Mouse (Mus musculus): ENCODE results near the gene Wdr37. TPM values are rescaled to one million over a fixed set of nuclear protein-coding genes. Genes with fewer than 3 reads are reported as not detected.

The Wdr37 gene
- polyA plus RNA-seq, 1 experiment from 2014 or later: 15.0 TPM

DNA sequence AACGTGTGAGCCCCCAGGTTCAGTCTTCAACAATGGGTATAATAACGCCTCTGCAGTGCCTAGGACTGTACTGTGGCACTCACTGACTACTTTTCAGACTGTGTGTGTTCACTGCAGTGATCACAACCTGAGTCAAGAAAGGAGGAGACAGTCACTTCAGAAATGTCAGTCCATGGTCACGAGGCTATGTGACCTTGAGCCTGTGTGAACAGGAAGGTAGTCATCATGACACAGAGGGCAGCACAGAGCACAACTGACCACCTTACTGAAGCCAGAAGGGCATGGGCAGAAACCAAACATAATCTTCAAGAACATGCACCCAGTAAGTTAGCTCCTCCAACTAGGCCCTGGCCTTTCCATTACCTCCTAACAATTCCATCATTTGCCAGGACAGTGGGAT lies 9.9 kb upstream of the Wdr37 start:
- ATAC-seq: no peak
- Histone ChIP-seq H3K4me2 (replicated peaks; ENCODE audit: low read depth, low read length) (no peak overlapping the region), H3K4me1 (ENCODE audit: insufficient read depth, low read depth, low read length) (0 out of 2 replicates have a peak, but pooled peaks cover 4% of the 10 kb centered on the region), H3K4me3 (ENCODE audit: low read depth, low read length) (no peak overlapping the region), H3K9me3 (ENCODE audit: low read length) (no peaks in the 10 kb centered on the region), H3K9ac (replicated peaks; ENCODE audit: low read depth) (no peak overlapping the region), H3K36me3 (ENCODE audit: insufficient read depth, low read length) (no peaks in the 10 kb centered on the region), H3K27ac (ENCODE audit: low read length) (no peak overlapping the region), H3K27me3 (replicated peaks; ENCODE audit: insufficient read depth, low read length) (no peaks in the 10 kb centered on the region)
- no peak for DNase-seq (ENCODE audit: low spot score)
- TF ChIP-seq CTCF (IDR thresholded peaks at IDR 0.05) (no peak), EP300 (IDR thresholded peaks at IDR 0.05) (no peak)
- 66% methylated on average over 3 of the region's 3 CpGs for WGBS

- ATAC-seq (no peak), DNase-seq (ENCODE audit: low spot score) (peak; percentile 12)
- no peaks in the 10 kb centered on the region for H3K36me3 ChIP-seq (ENCODE audit: insufficient read depth, low read length)
- no peaks in the 10 kb centered on the region for H3K9me3 ChIP-seq (ENCODE audit: low read length)
- WGBS: 70% methylated on average over 1 of the region's 1 CpGs
- no peaks in the 10 kb centered on the region for H3K27me3 ChIP-seq (replicated peaks; ENCODE audit: insufficient read depth, low read length)
- H3K4me2 ChIP-seq (replicated peaks; ENCODE audit: low read depth, low read length): no peak overlapping the region
- no peak for TF ChIP-seq CTCF (IDR thresholded peaks at IDR 0.05)
- no peak for TF ChIP-seq EP300 (IDR thresholded peaks at IDR 0.05)
- peaks cover 3% of the 10 kb centered on the region; the same call in 1 of the 2 replicates for H3K4me1 ChIP-seq (ENCODE audit: insufficient read depth, low read depth, low read length)
- H3K4me3 ChIP-seq (ENCODE audit: low read depth, low read length): no peak overlapping the region
- H3K9ac ChIP-seq (replicated peaks; ENCODE audit: low read depth): no peak overlapping the region
- H3K27ac ChIP-seq (ENCODE audit: low read length): no peak overlapping the region
These were observed 2.1 kb upstream of the Wdr37 start for GRCm38 (mm10) chr13:8873776-8874175.

DNA sequence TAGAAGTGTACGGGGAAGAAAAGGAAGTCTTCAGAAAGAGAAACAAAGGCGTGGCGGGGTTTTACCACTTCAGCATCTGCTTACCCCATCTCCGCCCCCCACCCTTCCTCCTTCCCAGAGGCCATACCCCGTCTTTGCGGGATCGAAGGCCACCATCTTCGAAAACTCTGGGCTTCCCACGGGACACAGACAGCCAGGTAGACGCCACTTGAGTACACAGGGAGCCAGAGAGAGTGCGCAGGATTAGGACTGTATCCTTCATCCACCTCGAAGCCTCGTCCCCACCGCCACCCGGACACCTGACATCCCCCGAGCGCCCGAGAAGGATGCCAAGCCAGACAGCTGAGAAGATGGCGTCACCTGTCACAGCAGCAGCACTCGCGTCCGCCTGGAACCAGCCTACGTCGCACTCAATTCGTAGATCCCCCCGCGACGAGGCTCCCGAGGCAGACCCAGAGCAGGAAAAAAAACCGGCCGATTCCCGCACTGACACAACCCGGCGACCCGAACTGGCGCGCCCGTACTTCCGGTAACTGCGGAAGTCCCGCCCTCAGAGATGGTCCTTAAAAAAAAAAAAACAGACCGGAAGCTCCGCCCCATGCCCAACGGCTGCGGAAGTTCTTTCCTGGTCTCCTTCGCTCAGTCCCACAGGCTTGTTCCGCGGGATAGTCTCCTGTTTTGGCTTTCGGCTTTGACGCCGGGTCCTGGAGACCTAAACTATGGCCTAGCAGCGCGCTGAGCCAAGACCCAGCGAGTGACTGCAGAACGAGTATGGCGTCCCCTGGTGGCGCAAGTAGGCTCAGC lies 997 bp downstream of the Wdr37 start:
- TF ChIP-seq EP300 (IDR thresholded peaks at IDR 0.05) (peak; percentile 79), CTCF (IDR thresholded peaks at IDR 0.05) (peak; percentile 99)
- H3K9ac ChIP-seq (replicated peaks; ENCODE audit: low read depth): peak overlapping the region; percentile 84
- DNase-seq (ENCODE audit: low spot score) (peak; percentile 95), ATAC-seq (peak; percentile 93)
- H3K4me2 ChIP-seq (replicated peaks; ENCODE audit: low read depth, low read length): peak overlapping the region; percentile 84
- H3K9me3 ChIP-seq (ENCODE audit: low read length): no peaks in the 10 kb centered on the region
- WGBS: under 1% methylated on average over 57 of the region's 57 CpGs
- H3K4me3 ChIP-seq (ENCODE audit: low read depth, low read length): peak overlapping the region; percentile 89
- peaks cover 3% of the 10 kb centered on the region; the same call in 1 of the 2 replicates for H3K4me1 ChIP-seq (ENCODE audit: insufficient read depth, low read depth, low read length)
- no peaks in the 10 kb centered on the region for H3K27me3 ChIP-seq (replicated peaks; ENCODE audit: insufficient read depth, low read length)
- H3K27ac ChIP-seq (ENCODE audit: low read length): peak overlapping the region; percentile 96
- no peaks in the 10 kb centered on the region for H3K36me3 ChIP-seq (ENCODE audit: insufficient read depth, low read length)

DNA sequence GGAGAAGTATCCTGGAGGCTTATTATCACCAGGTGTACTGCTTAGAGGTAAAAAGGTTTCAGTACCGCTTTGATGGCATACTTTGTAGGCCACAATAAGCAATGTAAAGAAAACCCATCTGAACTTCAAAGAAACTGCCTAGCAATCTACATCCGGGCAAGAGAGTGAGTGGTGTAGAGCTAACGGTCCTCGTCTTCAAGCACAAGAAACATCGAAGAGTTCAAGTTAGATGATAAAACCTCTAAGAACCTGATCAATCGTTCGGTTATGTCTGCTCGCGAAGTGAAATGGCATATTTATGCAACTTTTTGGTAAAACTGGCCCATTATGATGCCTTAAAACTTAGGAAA lies 1.6 kb downstream of the Wdr37 start:
- Histone ChIP-seq H3K27me3 (replicated peaks; ENCODE audit: insufficient read depth, low read length) (no peaks in the 10 kb centered on the region), H3K9me3 (ENCODE audit: low read length) (no peaks in the 10 kb centered on the region), H3K9ac (replicated peaks; ENCODE audit: low read depth) (peak overlapping the region; percentile 84), H3K4me2 (replicated peaks; ENCODE audit: low read depth, low read length) (peak overlapping the region; percentile 84), H3K4me1 (ENCODE audit: insufficient read depth, low read depth, low read length) (peaks cover 3% of the 10 kb centered on the region; the same call in 1 of the 2 replicates), H3K36me3 (ENCODE audit: insufficient read depth, low read length) (no peaks in the 10 kb centered on the region), H3K27ac (ENCODE audit: low read length) (peak overlapping the region; percentile 96), H3K4me3 (ENCODE audit: low read depth, low read length) (peak overlapping the region; percentile 89)
- peak; percentile 29 for DNase-seq (ENCODE audit: low spot score)
- no peak for ATAC-seq
- 3% methylated on average over 9 of the region's 9 CpGs for WGBS
- no peak for TF ChIP-seq CTCF (IDR thresholded peaks at IDR 0.05)
- TF ChIP-seq EP300 (IDR thresholded peaks at IDR 0.05): no peak

- Histone ChIP-seq H3K4me2 (replicated peaks; ENCODE audit: low read depth, low read length) (peak overlapping the region; percentile 84), H3K9me3 (ENCODE audit: low read length) (no peaks in the 10 kb centered on the region), H3K9ac (replicated peaks; ENCODE audit: low read depth) (peak overlapping the region; percentile 84), H3K27me3 (replicated peaks; ENCODE audit: insufficient read depth, low read length) (no peaks in the 10 kb centered on the region), H3K4me1 (ENCODE audit: insufficient read depth, low read depth, low read length) (peaks cover 3% of the 10 kb centered on the region; the same call in 1 of the 2 replicates), H3K27ac (ENCODE audit: low read length) (peak overlapping the region; percentile 96; the same call in 1 of the 2 replicates), H3K4me3 (ENCODE audit: low read depth, low read length) (peak overlapping the region; percentile 89), H3K36me3 (ENCODE audit: insufficient read depth, low read length) (no peaks in the 10 kb centered on the region)
- TF ChIP-seq CTCF (IDR thresholded peaks at IDR 0.05) (no peak), EP300 (IDR thresholded peaks at IDR 0.05) (no peak)
- DNase-seq (ENCODE audit: low spot score) (no peak), ATAC-seq (no peak)
- 43% methylated on average over 5 of the region's 5 CpGs for WGBS
These were observed 2.0 kb downstream of the Wdr37 start for GRCm38 (mm10) chr13:8869578-8870157.

- TF ChIP-seq CTCF (IDR thresholded peaks at IDR 0.05): no peak
- peak; percentile 83 for TF ChIP-seq EP300 (IDR thresholded peaks at IDR 0.05)
- Histone ChIP-seq H3K4me3 (ENCODE audit: low read depth, low read length) (no peak overlapping the region), H3K4me2 (replicated peaks; ENCODE audit: low read depth, low read length) (no peak overlapping the region), H3K36me3 (ENCODE audit: insufficient read depth, low read length) (no peaks in the 10 kb centered on the region), H3K9me3 (ENCODE audit: low read length) (no peaks in the 10 kb centered on the region), H3K27me3 (replicated peaks; ENCODE audit: insufficient read depth, low read length) (no peaks in the 10 kb centered on the region), H3K27ac (ENCODE audit: low read length) (peak overlapping the region; percentile 64), H3K9ac (replicated peaks; ENCODE audit: low read depth) (no peak overlapping the region), H3K4me1 (ENCODE audit: insufficient read depth, low read depth, low read length) (peaks cover 3% of the 10 kb centered on the region; the same call in 1 of the 2 replicates)
- DNase-seq (ENCODE audit: low spot score) (peak; percentile 56), ATAC-seq (peak; percentile 19)
- 57% methylated on average over 7 of the region's 7 CpGs for WGBS
These were observed 5.1 kb downstream of the Wdr37 start for GRCm38 (mm10) chr13:8866612-8867011.

Measured in lung, postnatal 0 days (tissue).